Mouse (Mus musculus) bone marrow, adult 2 months (tissue): ENCODE data around the gene Fancd2.

Experiments used
- CTCF ChIP-seq: fragments of 200-500 bp; IDR thresholded peaks from 2 replicates; pipeline ENCODE4 v1.5.1; 2011; ENCODE audit warnings: low read length, control low read depth; ENCODE audit not compliant: control insufficient read depth, insufficient read depth
- POLR2A ChIP-seq: fragments of 200-500 bp; IDR thresholded peaks from 2 replicates; pipeline ENCODE4 v1.6.1; 2011; ENCODE audit warnings: low read depth, mild to moderate bottlenecking, control low read depth, low read length, borderline replicate concordance; ENCODE audit not compliant: control insufficient read depth

GRCm38 (mm10) chr6:113559736-113560135, 28.3 kb downstream of the Fancd2 start:
- TF ChIP-seq POLR2A (no peak), CTCF (no peak)
